Mouse (Mus musculus) erythroblast, embryonic 14.5 days (primary cell): ENCODE data around the gene St6galnac3.

Experiments
- GATA1 ChIP-seq: IDR thresholded peaks from 2 replicates; pipeline ENCODE4 v1.6.1; 2012; ENCODE audit warnings: low read length, inconsistent platforms, mixed read lengths
- TAL1 ChIP-seq: IDR thresholded peaks from 3 replicates; pipeline ENCODE4 v1.6.1; 2012; ENCODE audit warnings: low read length, inconsistent platforms, mixed read lengths

GRCm38 (mm10) chr3:153334152-153334825, 390.7 kb downstream of the St6galnac3 start:
- TF ChIP-seq TAL1 = no peak
- TF ChIP-seq GATA1 = no peak
